Mouse (Mus musculus): ENCODE results near the gene Sidt2. TPM values are rescaled to one million over a fixed set of nuclear protein-coding genes. Genes with fewer than 3 reads are reported as not detected.

Gene Sidt2
- total RNA-seq, 2 experiments from 2014 or later: 161 to 261 TPM

GRCm38 (mm10) chr9:45946872-45947183 lies 8.2 kb downstream of the Sidt2 start:
- DNase-seq: no peak

- no peak for DNase-seq
These were observed 8.7 kb downstream of the Sidt2 start for GRCm38 (mm10) chr9:45946182-45946871.

GRCm38 (mm10) chr9:45945721-45946120 lies 9.3 kb downstream of the Sidt2 start:
- DNase-seq: no peak

- DNase-seq: no peak
These were observed 10.3 kb downstream of the Sidt2 start for GRCm38 (mm10) chr9:45944506-45945400.

- no peak for DNase-seq
These were observed 11.2 kb downstream of the Sidt2 start for GRCm38 (mm10) chr9:45943628-45944505.

- no peak for DNase-seq
These were observed 12.1 kb downstream of the Sidt2 start for GRCm38 (mm10) chr9:45942916-45943315.

GRCm38 (mm10) chr9:45942464-45942863 lies 12.6 kb downstream of the Sidt2 start:
- DNase-seq: no peak

GRCm38 (mm10) chr9:45941329-45941888 lies 13.6 kb downstream of the Sidt2 start:
- DNase-seq: peak in 1 of 2 experiments; percentile 47

- peak in 1 of 2 experiments; percentile 34 for DNase-seq
These were observed 15.3 kb downstream of the Sidt2 start for GRCm38 (mm10) chr9:45939794-45940193.

- DNase-seq: no peak
These were observed 16.0 kb downstream of the Sidt2 start for GRCm38 (mm10) chr9:45938952-45939637.

GRCm38 (mm10) chr9:45938088-45938487 lies 17.0 kb downstream of the Sidt2 start:
- peak; percentile 85 to 88 for DNase-seq

GRCm38 (mm10) chr9:45936883-45937282 lies 18.2 kb downstream of the Sidt2 start:
- peak; percentile 70 to 80 for DNase-seq

- peak; percentile 30 to 37 for DNase-seq
These were observed 19.3 kb downstream of the Sidt2 start, which contains the start of gene Tagln for GRCm38 (mm10) chr9:45935628-45936210. Tagln (minus strand) TSS chr9:45936058.

- peak in 1 of 2 experiments; percentile 27 for DNase-seq
These were observed 22.3 kb downstream of the Sidt2 start for GRCm38 (mm10) chr9:45932571-45933415.

- DNase-seq: peak in 1 of 2 experiments; percentile 52
These were observed 23.1 kb downstream of the Sidt2 start for GRCm38 (mm10) chr9:45931958-45932357.

GRCm38 (mm10) chr9:45929285-45929684 lies 25.8 kb downstream of the Sidt2 start:
- no peak for DNase-seq

- DNase-seq: no peak
These were observed 35.2 kb downstream of the Sidt2 start for GRCm38 (mm10) chr9:45919895-45920294.

- peak; percentile 63 to 81 for DNase-seq
These were observed 37.8 kb downstream of the Sidt2 start for GRCm38 (mm10) chr9:45917041-45917934.

GRCm38 (mm10) chr9:45915659-45916058 lies 39.4 kb downstream of the Sidt2 start:
- no peak for DNase-seq
